Mouse (Mus musculus) hindbrain, embryonic 14.5 days (tissue): Measurements from ENCODE around the gene Tnni3k. TPM values are rescaled to one million over a fixed set of nuclear protein-coding genes. Genes with fewer than 3 reads are reported as not detected.

Experiments used
- ATAC-seq: fragments of 200-750 bp; cut with Nextera tagmentation; 2 replicates; pipeline ENCODE4 v1.8.0; 2017; ENCODE audit warnings: moderate number of reproducible peaks, mild to moderate bottlenecking, moderate TSS enrichment, moderate library complexity; ENCODE audit not compliant: low FRiP score
- DNase-seq: peaks from one replicate; pipeline ENCODE4 v3.0.0-alpha.2; 2015; ENCODE audit warnings: low spot score
- H3K27ac ChIP-seq: fragments of 300-500 bp; sonication (generic); 2 replicates; pipeline ENCODE4 v1.5.1; 2014; ENCODE audit warnings: mild to moderate bottlenecking, moderate library complexity
- H3K27me3 ChIP-seq: fragments of 300-500 bp; sonication (generic); 2 replicates; pipeline ENCODE4 v1.6.1; 2014; ENCODE audit warnings: mild to moderate bottlenecking, low read length, mixed read lengths; ENCODE audit not compliant: control insufficient read depth, insufficient read depth
- H3K36me3 ChIP-seq: fragments of 300-500 bp; sonication (generic); replicated peaks from 2 replicates; pipeline ENCODE4 v1.6.1; 2014; ENCODE audit not compliant: control insufficient read depth, insufficient read depth
- H3K4me1 ChIP-seq: fragments of 300-500 bp; sonication (generic); replicated peaks from 2 replicates; pipeline ENCODE4 v1.6.1; 2014; ENCODE audit warnings: antibody characterized with exemption, low read length, mixed read lengths; ENCODE audit not compliant: control insufficient read depth, insufficient read depth
- H3K4me2 ChIP-seq: fragments of 300-500 bp; sonication (generic); replicated peaks from 2 replicates; pipeline ENCODE4 v1.6.1; 2014; ENCODE audit warnings: mild to moderate bottlenecking, moderate library complexity
- H3K4me3 ChIP-seq: fragments of 300-500 bp; sonication (generic); replicated peaks from 2 replicates; pipeline ENCODE4 v1.5.1; 2014; ENCODE audit warnings: mild to moderate bottlenecking, low read length
- H3K9ac ChIP-seq: fragments of 300-500 bp; sonication (generic); 2 replicates; pipeline ENCODE4 v1.6.1; 2014
- H3K9me3 ChIP-seq: fragments of 300-500 bp; sonication (generic); 2 replicates; pipeline ENCODE4 v1.6.1; 2016; ENCODE audit warnings: low read length; ENCODE audit not compliant: control insufficient read depth
- WGBS: fragments of 180-500 bp; shearing (Covaris S2); extraction: QIAGEN DNeasy Blood & Tissue Kit; methylation state at CpG from one replicate; pipeline ENCODE4 v1.1.7; 2014; 5-methylcytosine and 5-hydroxymethylcytosine counted together
- polyA plus RNA-seq: library from polyadenylated mRNA; unstranded; fragments of >200 nt; fragmentation: Nextera tagmentation; extraction: Ambion mirVana; gene quantifications from 2 replicates; pipeline ENCODE4 v1.2.1, GENCODE M21; 2014

Tnni3k gene
- polyA plus RNA-seq, 1 experiment from 2014 or later, result 0.24 TPM

- Histone ChIP-seq H3K4me3 (no peak overlapping the region), H3K4me1 (no peaks in the 10 kb centered on the region), H3K9ac (no peak overlapping the region), H3K9me3 (no peaks in the 10 kb centered on the region), H3K27me3 (no peaks in the 10 kb centered on the region), H3K4me2 (no peak overlapping the region), H3K36me3 (no peaks in the 10 kb centered on the region), H3K27ac (no peak overlapping the region)
- 91% methylated on average over 3 of the region's 3 CpGs for WGBS
- no peak for DNase-seq
- ATAC-seq, result no peak
These were observed 162.0 kb downstream of the Tnni3k start for GRCm38 (mm10) chr3:154893225-154893624.

GRCm38 (mm10) chr3:154885452-154885851 is 169.8 kb downstream of the Tnni3k start:
- Histone ChIP-seq H3K4me1 (0 out of 2 replicates have a peak, but pooled peaks cover 4% of the 10 kb centered on the region), H3K9ac (no peak overlapping the region), H3K27me3 (no peaks in the 10 kb centered on the region), H3K27ac (no peak overlapping the region), H3K9me3 (no peaks in the 10 kb centered on the region), H3K36me3 (no peaks in the 10 kb centered on the region), H3K4me2 (0 out of 2 replicates have a peak overlapping the region, but pooled peaks have one; percentile 8), H3K4me3 (no peak overlapping the region)
- DNase-seq (no peak), ATAC-seq (peak; percentile 68; the same call in 1 of the 2 replicates)
- WGBS, result 29% methylated on average over 5 of the region's 5 CpGs

DNA sequence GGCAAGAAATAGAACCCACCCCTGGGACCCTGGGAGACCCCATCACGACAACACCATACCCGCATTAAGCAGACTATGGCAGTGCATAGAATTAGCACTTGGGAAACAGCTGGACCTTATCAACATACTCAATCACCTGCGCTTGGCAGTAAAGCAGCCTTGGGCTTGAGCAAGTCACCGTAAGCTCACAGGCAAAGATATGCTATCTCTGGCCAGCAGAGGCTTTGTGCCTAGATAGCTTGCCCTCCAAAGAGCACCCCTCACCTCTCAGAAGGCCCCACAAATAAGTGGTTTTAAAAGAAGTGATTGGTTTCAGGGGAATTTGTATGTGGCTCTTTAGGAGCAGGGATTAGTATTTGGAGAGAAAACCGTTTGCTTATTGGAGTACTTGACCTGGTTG is 170.2 kb downstream of the Tnni3k start:
- Histone ChIP-seq H3K4me1 (0 out of 2 replicates have a peak, but pooled peaks cover 4% of the 10 kb centered on the region), H3K27ac (no peak overlapping the region), H3K9me3 (no peaks in the 10 kb centered on the region), H3K27me3 (no peaks in the 10 kb centered on the region), H3K4me3 (no peak overlapping the region), H3K4me2 (no peak overlapping the region), H3K9ac (no peak overlapping the region), H3K36me3 (no peaks in the 10 kb centered on the region)
- 45% methylated on average over 5 of the region's 5 CpGs for WGBS
- DNase-seq (no peak), ATAC-seq (no peak)

GRCm38 (mm10) chr3:154881428-154881986 is 173.7 kb downstream of the Tnni3k start:
- Histone ChIP-seq H3K36me3 (no peaks in the 10 kb centered on the region), H3K4me3 (no peak overlapping the region), H3K9me3 (no peaks in the 10 kb centered on the region), H3K9ac (no peak overlapping the region), H3K27ac (no peak overlapping the region), H3K4me1 (0 out of 2 replicates have a peak, but pooled peaks cover 4% of the 10 kb centered on the region), H3K27me3 (no peaks in the 10 kb centered on the region), H3K4me2 (no peak overlapping the region)
- ATAC-seq (no peak), DNase-seq (no peak)
- WGBS, result 80% methylated on average over 2 of the region's 2 CpGs

- Histone ChIP-seq H3K4me2 (no peak overlapping the region), H3K4me1 (0 out of 2 replicates have a peak, but pooled peaks cover 4% of the 10 kb centered on the region), H3K9ac (no peak overlapping the region), H3K27me3 (no peaks in the 10 kb centered on the region), H3K27ac (no peak overlapping the region), H3K4me3 (no peak overlapping the region), H3K36me3 (no peaks in the 10 kb centered on the region), H3K9me3 (no peaks in the 10 kb centered on the region)
- ATAC-seq (no peak), DNase-seq (no peak)
- WGBS, result 44% methylated on average over 4 of the region's 4 CpGs
These were observed 174.7 kb downstream of the Tnni3k start for GRCm38 (mm10) chr3:154880536-154880939.

DNA sequence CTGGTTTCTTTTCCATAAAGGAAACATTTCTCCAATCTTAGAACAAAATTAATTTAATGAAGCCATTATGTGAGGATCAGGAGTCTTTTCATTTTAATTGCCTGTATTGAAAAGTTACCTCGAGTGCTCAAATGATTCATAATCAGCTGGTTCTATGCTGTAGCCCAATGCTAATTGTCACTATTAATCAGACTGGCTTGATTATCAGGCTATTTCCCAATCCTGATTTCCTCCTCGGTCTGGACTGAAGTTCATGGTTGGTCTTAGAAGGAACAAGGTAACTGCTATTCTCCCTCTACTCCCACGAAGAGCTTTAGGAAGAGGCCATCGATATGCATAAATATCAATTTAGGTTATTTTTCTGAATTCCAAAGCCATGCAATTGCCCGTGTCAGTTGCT is 175.1 kb downstream of the Tnni3k start:
- Histone ChIP-seq H3K27me3 (no peaks in the 10 kb centered on the region), H3K27ac (no peak overlapping the region), H3K4me2 (no peak overlapping the region), H3K9me3 (no peaks in the 10 kb centered on the region), H3K36me3 (no peaks in the 10 kb centered on the region), H3K9ac (no peak overlapping the region), H3K4me3 (no peak overlapping the region), H3K4me1 (no peaks in the 10 kb centered on the region)
- WGBS, result 79% methylated on average over 5 of the region's 5 CpGs
- no peak for DNase-seq
- ATAC-seq, result no peak

DNA sequence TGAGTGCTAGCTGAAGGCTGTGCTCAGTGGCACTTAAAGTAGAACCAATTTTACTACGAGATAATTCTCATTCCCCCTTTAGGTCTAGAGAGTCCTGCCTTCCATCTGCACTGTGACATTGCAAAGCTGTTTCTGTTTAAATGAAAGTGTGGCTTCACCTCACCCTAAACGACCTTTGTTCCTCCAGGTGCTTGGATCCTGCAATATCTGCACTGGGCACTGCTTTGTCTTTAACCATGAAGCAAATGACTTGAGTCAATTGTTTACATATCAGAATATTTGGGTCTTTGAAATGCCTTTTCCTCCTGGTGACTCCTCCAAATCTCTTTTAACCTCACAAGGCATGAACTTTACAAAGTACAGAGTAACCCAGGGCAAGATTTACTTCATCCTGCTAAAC is 175.7 kb downstream of the Tnni3k start:
- Histone ChIP-seq H3K27ac (no peak overlapping the region), H3K36me3 (no peaks in the 10 kb centered on the region), H3K9me3 (no peaks in the 10 kb centered on the region), H3K9ac (no peak overlapping the region), H3K4me3 (no peak overlapping the region), H3K4me1 (no peaks in the 10 kb centered on the region), H3K4me2 (no peak overlapping the region), H3K27me3 (no peaks in the 10 kb centered on the region)
- no peak for ATAC-seq
- 76% methylated on average over 2 of the region's 2 CpGs for WGBS
- no peak for DNase-seq

DNA sequence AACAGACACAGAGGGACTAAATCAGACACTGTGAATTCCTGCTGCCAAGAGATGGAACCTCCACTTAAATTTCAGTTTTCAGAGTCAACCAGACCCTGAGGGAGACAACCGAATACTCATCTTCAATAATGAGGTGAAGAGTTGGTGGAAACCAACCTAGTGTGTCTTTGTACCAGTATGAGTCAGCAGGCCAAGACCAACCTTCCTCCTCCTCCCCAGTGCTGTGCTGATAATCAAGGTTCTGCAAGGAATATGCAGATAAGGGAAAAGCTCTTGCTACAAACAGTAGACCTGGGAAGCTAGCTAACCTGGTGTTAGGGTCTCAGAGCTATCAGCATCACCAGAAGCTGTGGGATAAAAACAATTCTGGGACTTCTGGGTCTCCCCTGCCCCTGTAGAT is 176.1 kb downstream of the Tnni3k start:
- WGBS, result 96% methylated on average over 1 of the region's 1 CpGs
- Histone ChIP-seq H3K9ac (no peak overlapping the region), H3K4me1 (no peaks in the 10 kb centered on the region), H3K36me3 (no peaks in the 10 kb centered on the region), H3K27me3 (no peaks in the 10 kb centered on the region), H3K4me2 (no peak overlapping the region), H3K27ac (no peak overlapping the region), H3K9me3 (no peaks in the 10 kb centered on the region), H3K4me3 (no peak overlapping the region)
- ATAC-seq (no peak), DNase-seq (no peak)

DNA sequence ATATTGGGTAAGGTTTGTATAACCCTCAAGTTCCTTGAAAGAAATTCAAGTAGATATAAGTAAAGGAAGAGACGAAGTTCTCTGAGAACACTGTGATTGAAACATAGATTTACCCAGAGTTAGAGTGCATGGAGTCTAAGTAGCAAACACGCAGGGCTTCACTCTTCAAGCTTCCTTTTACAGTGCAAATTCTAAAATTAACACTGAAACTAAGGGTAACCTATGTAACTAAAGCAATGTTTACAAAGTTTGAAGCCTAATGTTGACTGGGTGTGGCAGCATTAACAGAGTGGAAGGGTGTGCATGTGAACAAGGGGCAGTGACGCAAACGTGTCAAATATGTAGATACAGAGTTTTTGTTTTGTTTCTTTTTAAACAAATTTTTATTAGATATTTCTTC is 186.4 kb downstream of the Tnni3k start:
- no peaks in the 10 kb centered on the region for H3K9me3 ChIP-seq
- no peaks in the 10 kb centered on the region for H3K36me3 ChIP-seq
- ATAC-seq (no peak), DNase-seq (no peak)
- H3K9ac ChIP-seq, result no peak overlapping the region
- H3K27ac ChIP-seq, result no peak overlapping the region
- no peaks in the 10 kb centered on the region for H3K27me3 ChIP-seq
- 92% methylated on average over 4 of the region's 4 CpGs for WGBS
- H3K4me2 ChIP-seq, result no peak overlapping the region
- no peak overlapping the region for H3K4me3 ChIP-seq
- H3K4me1 ChIP-seq, result no peaks in the 10 kb centered on the region

DNA sequence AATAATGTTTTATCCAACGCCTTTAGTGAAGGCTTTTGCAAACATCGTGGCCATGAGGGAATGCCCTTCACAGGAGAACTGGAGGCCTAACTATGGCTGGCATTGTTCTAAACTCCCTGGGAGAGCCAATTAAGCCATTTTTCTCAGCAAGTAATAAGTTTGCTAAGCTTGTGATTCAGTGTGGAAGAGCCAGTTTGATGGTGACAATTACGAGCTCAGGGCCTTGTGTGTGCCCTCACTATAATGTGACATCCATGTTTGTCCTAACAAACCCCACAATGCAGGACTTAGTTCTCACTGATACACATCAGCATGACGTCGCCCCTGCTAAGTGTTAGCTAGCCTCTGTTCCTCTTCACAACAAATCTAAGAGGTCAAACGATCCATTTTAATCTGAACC is 193.3 kb downstream of the Tnni3k start:
- Histone ChIP-seq H3K9me3 (no peaks in the 10 kb centered on the region), H3K27me3 (no peaks in the 10 kb centered on the region), H3K4me1 (no peaks in the 10 kb centered on the region), H3K27ac (no peak overlapping the region), H3K4me3 (no peak overlapping the region), H3K9ac (no peak overlapping the region), H3K36me3 (no peaks in the 10 kb centered on the region), H3K4me2 (no peak overlapping the region)
- DNase-seq (no peak), ATAC-seq (no peak)
- 78% methylated on average over 6 of the region's 6 CpGs for WGBS
